Mouse (Mus musculus) stomach, embryonic 16.5 days (tissue): ENCODE results near the gene Epo. TPM values are rescaled to one million over a fixed set of nuclear protein-coding genes. Genes with fewer than 3 reads are reported as not detected.

ENCODE experiments used
- ATAC-seq: fragments of 200-750 bp; cut with Nextera tagmentation; 2 replicates; pipeline ENCODE4 v1.8.0; 2017; ENCODE audit warnings: moderate number of reproducible peaks, moderate TSS enrichment; ENCODE audit not compliant: insufficient read depth, low FRiP score
- H3K27ac ChIP-seq: fragments of 300-500 bp; sonication (generic); 2 replicates; pipeline ENCODE4 v1.5.1; 2014; ENCODE audit warnings: low read length
- H3K27me3 ChIP-seq: fragments of 300-500 bp; sonication (generic); 2 replicates; pipeline ENCODE4 v1.6.1; 2014; ENCODE audit warnings: low read length, control low read depth, mixed read lengths; ENCODE audit not compliant: control insufficient read depth, insufficient read depth
- H3K36me3 ChIP-seq: fragments of 300-500 bp; sonication (generic); 2 replicates; pipeline ENCODE4 v1.6.1; 2014; ENCODE audit warnings: low read length; ENCODE audit not compliant: control insufficient read depth, insufficient read depth
- H3K4me1 ChIP-seq: fragments of 300-500 bp; sonication (generic); 2 replicates; pipeline ENCODE4 v1.6.1; 2014; ENCODE audit warnings: low read length, control low read depth, mixed read lengths; ENCODE audit not compliant: control insufficient read depth, insufficient read depth
- H3K4me2 ChIP-seq: fragments of 300-500 bp; sonication (generic); 2 replicates; pipeline ENCODE4 v1.6.1; 2014; ENCODE audit warnings: low read depth, low read length, mixed read lengths
- H3K4me3 ChIP-seq: fragments of 300-500 bp; sonication (generic); replicated peaks from 2 replicates; pipeline ENCODE4 v1.5.1; 2014; ENCODE audit warnings: mild to moderate bottlenecking, low read length
- H3K9ac ChIP-seq: fragments of 300-500 bp; sonication (generic); 2 replicates; pipeline ENCODE4 v1.6.1; 2014; ENCODE audit warnings: low read length
- H3K9me3 ChIP-seq: fragments of 300-500 bp; sonication (generic); replicated peaks from 2 replicates; pipeline ENCODE4 v1.6.1; 2016; ENCODE audit warnings: low read length, control low read depth; ENCODE audit not compliant: control insufficient read depth
- WGBS: fragments of 180-500 bp; shearing (Covaris S2); extraction: QIAGEN DNeasy Blood & Tissue Kit; methylation state at CpG from one replicate; pipeline ENCODE4 v1.1.7; 2014; 5-methylcytosine and 5-hydroxymethylcytosine counted together
- polyA plus RNA-seq: library from polyadenylated mRNA; unstranded; fragments of >200 nt; fragmentation: Nextera tagmentation; extraction: Ambion mirVana; gene quantifications from 2 replicates; pipeline ENCODE4 v1.2.1, GENCODE M21; 2015

The Epo gene
- polyA plus RNA-seq, 1 experiment from 2014 or later = not detected

DNA sequence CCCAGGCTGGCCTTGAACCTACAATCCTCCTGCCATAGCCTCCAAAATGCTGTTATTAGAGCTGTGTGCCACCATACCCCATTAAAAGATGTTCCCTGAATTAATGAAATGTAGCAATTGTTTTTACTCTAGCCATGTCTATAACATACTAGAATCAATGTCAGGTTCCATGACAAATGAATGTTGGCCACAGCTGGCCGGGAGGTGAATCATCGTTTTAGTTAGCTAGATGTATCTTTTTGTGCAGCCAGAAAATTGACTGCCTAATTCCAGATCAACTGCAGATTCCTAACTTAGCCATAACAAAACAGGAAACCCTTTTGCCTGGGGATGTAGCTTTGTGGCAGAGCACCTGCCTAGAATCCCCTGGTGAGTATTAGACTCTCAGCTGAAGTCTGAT lies 16.8 kb upstream of the Epo start:
- H3K4me2 ChIP-seq = no peak overlapping the region

GRCm38 (mm10) chr5:137545596-137545995 lies 12.6 kb upstream of the Epo start:
- WGBS = 69% methylated on average over 4 of the region's 4 CpGs
- Histone ChIP-seq H3K27me3 (no peaks in the 10 kb centered on the region), H3K9ac (no peak overlapping the region), H3K36me3 (no peaks in the 10 kb centered on the region), H3K4me2 (no peak overlapping the region), H3K9me3 (no peaks in the 10 kb centered on the region), H3K27ac (no peak overlapping the region), H3K4me3 (no peak overlapping the region), H3K4me1 (no peaks in the 10 kb centered on the region)
- ATAC-seq = no peak

More for the DNA sequence above, 16.8 kb upstream of the Epo start:
- Histone ChIP-seq H3K27ac (no peak overlapping the region), H3K27me3 (peaks cover 7% of the 10 kb centered on the region), H3K4me3 (no peak overlapping the region), H3K9ac (no peak overlapping the region), H3K4me1 (peaks cover 6% of the 10 kb centered on the region; the same call in 1 of the 2 replicates), H3K36me3 (no peaks in the 10 kb centered on the region), H3K9me3 (no peaks in the 10 kb centered on the region)
- no peak for ATAC-seq
- 68% methylated on average over 2 of the region's 2 CpGs for WGBS

GRCm38 (mm10) chr5:137544926-137545325 lies 11.9 kb upstream of the Epo start:
- no peak for ATAC-seq
- Histone ChIP-seq H3K36me3 (no peaks in the 10 kb centered on the region), H3K4me2 (no peak overlapping the region), H3K4me1 (no peaks in the 10 kb centered on the region), H3K27me3 (no peaks in the 10 kb centered on the region), H3K27ac (no peak overlapping the region), H3K9me3 (no peaks in the 10 kb centered on the region), H3K4me3 (no peak overlapping the region), H3K9ac (no peak overlapping the region)
- 59% methylated on average over 6 of the region's 6 CpGs for WGBS

GRCm38 (mm10) chr5:137541768-137542540 lies 8.9 kb upstream of the Epo start:
- 65% methylated on average over 5 of the region's 5 CpGs for WGBS
- Histone ChIP-seq H3K4me2 (no peak overlapping the region), H3K4me3 (no peak overlapping the region), H3K36me3 (no peaks in the 10 kb centered on the region), H3K27ac (no peak overlapping the region), H3K27me3 (no peaks in the 10 kb centered on the region), H3K9me3 (no peaks in the 10 kb centered on the region), H3K9ac (no peak overlapping the region), H3K4me1 (no peaks in the 10 kb centered on the region)
- ATAC-seq = no peak

GRCm38 (mm10) chr5:137540991-137541390 lies 7.9 kb upstream of the Epo start:
- Histone ChIP-seq H3K9ac (no peak overlapping the region), H3K9me3 (no peaks in the 10 kb centered on the region), H3K27ac (no peak overlapping the region), H3K4me1 (no peaks in the 10 kb centered on the region), H3K4me2 (no peak overlapping the region), H3K4me3 (no peak overlapping the region), H3K27me3 (no peaks in the 10 kb centered on the region), H3K36me3 (no peaks in the 10 kb centered on the region)
- 68% methylated on average over 6 of the region's 6 CpGs for WGBS
- no peak for ATAC-seq

- ATAC-seq = no peak
- H3K36me3 ChIP-seq = no peaks in the 10 kb centered on the region
- 48% methylated on average over 7 of the region's 7 CpGs for WGBS
- H3K27ac ChIP-seq = no peak overlapping the region
- H3K4me3 ChIP-seq = no peak overlapping the region
- H3K27me3 ChIP-seq = no peaks in the 10 kb centered on the region
- H3K9ac ChIP-seq = no peak overlapping the region
- no peaks in the 10 kb centered on the region for H3K4me1 ChIP-seq
- no peaks in the 10 kb centered on the region for H3K9me3 ChIP-seq
- no peak overlapping the region for H3K4me2 ChIP-seq
Observed at GRCm38 (mm10) chr5:137539291-137539801, 6.3 kb upstream of the Epo start.

DNA sequence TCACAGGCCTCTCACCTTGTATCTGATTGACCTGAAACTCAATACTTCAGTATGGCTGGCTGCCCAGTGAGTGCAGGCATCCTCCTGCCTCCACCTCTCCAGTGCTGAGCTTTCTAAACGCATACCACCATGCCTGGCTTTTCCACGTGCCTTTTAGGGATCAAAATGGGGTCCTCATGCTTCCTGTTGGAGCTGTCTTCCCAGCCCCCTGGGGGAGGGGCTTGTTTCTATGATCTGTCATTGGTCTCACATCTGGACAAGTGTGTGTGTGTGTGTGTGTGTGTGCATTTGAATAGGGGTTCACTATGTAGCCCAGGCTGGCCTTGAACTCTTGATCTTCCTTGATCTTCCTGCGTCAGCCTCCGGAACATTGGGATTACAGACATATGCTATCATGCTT lies 4.4 kb upstream of the Epo start:
- no peak for ATAC-seq
- no peak overlapping the region for H3K9ac ChIP-seq
- no peaks in the 10 kb centered on the region for H3K9me3 ChIP-seq
- H3K27ac ChIP-seq = no peak overlapping the region
- 53% methylated on average over 4 of the region's 4 CpGs for WGBS
- peaks cover 4% of the 10 kb centered on the region; the same call in 1 of the 2 replicates for H3K4me1 ChIP-seq
- no peak overlapping the region for H3K4me3 ChIP-seq
- no peaks in the 10 kb centered on the region for H3K36me3 ChIP-seq
- no peaks in the 10 kb centered on the region for H3K27me3 ChIP-seq
- H3K4me2 ChIP-seq = no peak overlapping the region

DNA sequence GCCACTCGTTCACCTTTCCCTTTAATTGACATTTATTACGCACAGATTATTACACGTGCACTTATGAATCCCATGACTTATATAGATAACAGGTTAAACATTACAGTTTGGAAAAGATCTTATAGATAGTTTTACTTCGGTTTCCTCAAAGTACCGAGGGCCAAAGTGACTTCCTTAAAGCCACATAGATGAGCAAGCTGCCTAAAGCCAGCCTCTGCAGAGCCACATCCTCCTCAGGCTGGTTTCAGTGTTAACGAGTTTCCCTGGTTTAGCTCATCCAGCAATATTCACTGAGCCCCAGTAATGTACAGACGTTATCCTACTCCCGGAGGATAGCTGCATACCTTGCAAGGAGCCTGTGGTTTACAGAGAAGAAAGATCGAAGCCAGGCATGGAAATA lies 2.3 kb upstream of the Epo start:
- no peak overlapping the region for H3K27ac ChIP-seq
- H3K36me3 ChIP-seq = no peaks in the 10 kb centered on the region
- no peak overlapping the region for H3K9ac ChIP-seq
- peaks cover 9% of the 10 kb centered on the region for H3K4me1 ChIP-seq
- H3K4me2 ChIP-seq = no peak overlapping the region
- WGBS = 75% methylated on average over 9 of the region's 9 CpGs
- H3K9me3 ChIP-seq = no peaks in the 10 kb centered on the region
- H3K4me3 ChIP-seq = no peak overlapping the region
- H3K27me3 ChIP-seq = no peaks in the 10 kb centered on the region
- no peak for ATAC-seq

DNA sequence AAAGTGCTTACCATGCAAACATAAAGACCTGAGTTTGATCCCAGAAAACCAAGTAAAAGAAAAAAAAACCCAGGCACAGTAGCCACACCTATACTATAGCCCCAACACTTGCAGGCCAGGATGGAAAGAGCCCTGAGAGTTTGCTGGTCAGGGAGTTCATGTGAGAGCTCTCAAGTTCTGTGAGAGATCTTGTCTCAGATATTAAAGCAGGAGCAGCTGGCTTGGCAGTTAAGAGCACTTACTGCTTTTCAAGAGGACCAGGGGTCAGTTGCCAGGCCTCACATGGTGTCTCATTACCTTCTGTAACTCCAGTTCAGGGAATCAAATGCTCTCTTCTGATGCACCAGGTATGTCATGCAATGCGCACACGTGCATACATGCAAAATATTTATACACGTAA lies 1.7 kb upstream of the Epo start:
- no peaks in the 10 kb centered on the region for H3K36me3 ChIP-seq
- H3K27ac ChIP-seq = no peak overlapping the region
- H3K4me2 ChIP-seq = no peak overlapping the region
- ATAC-seq = no peak
- no peak overlapping the region for H3K9ac ChIP-seq
- 90% methylated on average over 3 of the region's 3 CpGs for WGBS
- H3K27me3 ChIP-seq = no peaks in the 10 kb centered on the region
- H3K4me1 ChIP-seq = peaks cover 13% of the 10 kb centered on the region
- no peaks in the 10 kb centered on the region for H3K9me3 ChIP-seq
- H3K4me3 ChIP-seq = no peak overlapping the region
